Mouse (Mus musculus) limb, embryonic 15.5 days (tissue): Measurements from ENCODE around the gene Gm15097. TPM values are rescaled to one million over a fixed set of nuclear protein-coding genes. Genes with fewer than 3 reads are reported as not detected.
"Not testable (repeated sequence)": the region's sequence is repeated elsewhere in the genome, so short reads cannot be mapped to it uniquely, and the experiment has no call there.

Source experiments
- ATAC-seq: fragments of 200-750 bp; cut with Nextera tagmentation; 2 replicates; pipeline ENCODE4 v1.8.0; 2017; ENCODE audit warnings: low read depth, moderate TSS enrichment; ENCODE audit not compliant: insufficient number of reproducible peaks, low FRiP score, low TSS enrichment
- H3K27ac ChIP-seq: fragments of 300-500 bp; sonication (generic); 2 replicates; pipeline ENCODE4 v1.5.1; 2015; ENCODE audit warnings: moderate library complexity, mild to moderate bottlenecking, inconsistent platforms
- H3K27me3 ChIP-seq: fragments of 300-500 bp; sonication (generic); 2 replicates; pipeline ENCODE4 v1.6.1; 2015; ENCODE audit warnings: inconsistent platforms
- H3K36me3 ChIP-seq: fragments of 300-500 bp; sonication (generic); 2 replicates; pipeline ENCODE4 v1.6.1; 2015; ENCODE audit warnings: inconsistent platforms
- H3K4me1 ChIP-seq: fragments of 300-500 bp; sonication (generic); 2 replicates; pipeline ENCODE4 v1.6.1; 2015; ENCODE audit warnings: inconsistent platforms
- H3K4me2 ChIP-seq: fragments of 300-500 bp; sonication (generic); 2 replicates; pipeline ENCODE4 v1.6.1; 2015; ENCODE audit warnings: mild to moderate bottlenecking, inconsistent platforms
- H3K4me3 ChIP-seq: fragments of 300-500 bp; sonication (generic); 2 replicates; pipeline ENCODE4 v1.5.1; 2015; ENCODE audit warnings: mild to moderate bottlenecking, inconsistent platforms
- H3K9ac ChIP-seq: fragments of 300-500 bp; sonication (generic); 2 replicates; pipeline ENCODE4 v1.6.1; 2015; ENCODE audit warnings: inconsistent platforms
- H3K9me3 ChIP-seq: fragments of 300-500 bp; sonication (generic); 2 replicates; pipeline ENCODE4 v1.6.1; 2016; ENCODE audit warnings: inconsistent platforms
- WGBS: fragments of 180-500 bp; shearing (Covaris S2); methylation state at CpG from one replicate; pipeline ENCODE4 v1.1.7; 2015; 5-methylcytosine and 5-hydroxymethylcytosine counted together
- polyA plus RNA-seq: library from polyadenylated mRNA; unstranded; fragments of >200 nt; fragmentation: Nextera tagmentation; extraction: Ambion mirVana; gene quantifications from 2 replicates; pipeline ENCODE4 v1.2.1, GENCODE M21; 2015

Gm15097 gene
- not detected in 2 replicates for polyA plus RNA-seq

DNA sequence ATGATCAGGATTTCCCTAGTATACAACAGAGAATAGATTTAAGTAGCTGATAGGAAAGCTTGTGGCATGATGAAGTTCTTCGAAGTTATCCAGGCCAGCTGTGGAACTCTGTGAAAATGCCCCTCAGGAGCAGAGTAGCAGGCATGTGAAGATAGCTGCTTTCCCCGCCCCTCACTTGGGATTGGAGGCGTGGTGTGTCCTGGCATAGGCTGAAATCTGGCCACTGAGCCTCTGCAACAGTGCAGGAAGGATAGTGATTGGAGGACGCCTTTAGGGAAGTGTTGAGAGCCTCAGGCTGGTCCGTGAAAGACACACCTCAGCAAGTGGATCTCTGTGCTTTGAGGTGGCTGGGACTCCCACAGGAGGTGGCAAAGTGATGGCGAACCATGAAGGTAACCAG, at the start of gene Gm15097:
TSS of gene Gm15097 (plus strand) at position 301 of the 400 bp plus-strand sequence.
- not testable (repeated sequence) for H3K4me1 ChIP-seq, H3K27ac ChIP-seq, H3K4me2 ChIP-seq, H3K9ac ChIP-seq, ATAC-seq, H3K27me3 ChIP-seq, H3K36me3 ChIP-seq, H3K4me3 ChIP-seq, H3K9me3 ChIP-seq
- no CpG with 5 or more reads among the region's 6 CpGs for WGBS

- not testable (repeated sequence) for H3K4me3 ChIP-seq, H3K9ac ChIP-seq, H3K9me3 ChIP-seq, H3K27ac ChIP-seq, H3K27me3 ChIP-seq, H3K4me1 ChIP-seq, ATAC-seq, H3K4me2 ChIP-seq, H3K36me3 ChIP-seq
- 47% methylated on average over 4 of the region's 4 CpGs for WGBS
These were observed 21.4 kb upstream of the Gm15097 start for GRCm38 (mm10) chrX:149762853-149763252.

DNA sequence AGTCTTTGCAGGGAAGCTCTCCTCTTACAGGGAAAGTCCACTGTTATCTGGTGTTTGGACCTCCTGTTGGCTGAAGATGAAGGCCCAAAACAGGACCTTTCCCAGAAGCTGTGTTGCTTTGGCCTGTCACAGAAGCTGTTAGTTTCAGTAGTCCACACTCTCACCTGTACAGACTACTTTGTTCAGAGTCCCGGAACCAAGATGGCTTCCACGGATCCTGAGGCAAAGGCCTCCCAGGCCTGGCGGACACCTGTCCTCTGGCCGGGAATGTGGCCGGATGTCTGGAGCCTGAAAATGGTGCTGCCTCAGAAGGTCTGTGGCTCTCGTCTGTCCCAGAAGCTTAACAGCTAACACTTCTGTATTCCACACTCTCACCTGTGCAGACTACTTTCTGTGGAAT, 26.9 kb downstream of the Gm15097 start:
- H3K4me1 ChIP-seq, ATAC-seq, H3K27ac ChIP-seq, H3K36me3 ChIP-seq, H3K4me3 ChIP-seq, H3K4me2 ChIP-seq, H3K9me3 ChIP-seq, H3K9ac ChIP-seq, H3K27me3 ChIP-seq: not testable (repeated sequence)
- WGBS: 89% methylated on average over 6 of the region's 6 CpGs

Other genes starting within 250 kb of the Gm15097 start
- gene Gm10439, start 189.9 kb upstream of the Gm15097 start, polyA plus RNA-seq: not detected in 2 replicates
- not detected in 2 replicates for gene Gm15091, start 157.2 kb downstream of the Gm15097 start, polyA plus RNA-seq